22 mouse cellular contexts compared by ENCODE assay signal in genomic region chr1:144258779-144259178, GRCm38 (mm10). TPM values are rescaled to one million over a fixed set of nuclear protein-coding genes. Genes with fewer than 3 reads are reported as not detected.
"Had no signal": no experiment of that assay in that cellular context is flagged by ENCODE, and none has a peak within 500 bp of the region (broad histone marks: within the 10 kb centered on the region; RNA-seq: fewer than 3 reads in every experiment).

No protein-coding gene starts in this region.

- H3K27ac ChIP-seq: lung, embryonic 15.5 days; macrophage; midbrain, embryonic 13.5 days; midbrain, embryonic 15.5 days; neural tube, embryonic 12.5 days had no signal

- DNase-seq: lung, adult 2 months; lung, postnatal 14 days; lung, postnatal 36 days; retina, postnatal 1 day; right cerebral cortex, adult 18-20 months; right cerebral cortex, postnatal 25 days; right cerebral cortex, postnatal 4 days; spleen, adult 18-20 months; thymus, adult 18-20 months; thymus, postnatal 14 days; thymus, postnatal 36 days had no signal

- H3K9ac ChIP-seq: lung, embryonic 15.5 days; midbrain, embryonic 13.5 days; midbrain, embryonic 15.5 days; neural tube, embryonic 12.5 days had no signal

- H3K9me3 ChIP-seq: lung, embryonic 15.5 days; megakaryocyte, embryonic 14.5 days; midbrain, embryonic 13.5 days; midbrain, embryonic 15.5 days; neural tube, embryonic 12.5 days had no signal

- ATAC-seq: lung, postnatal 0 days; midbrain, embryonic 13.5 days; midbrain, embryonic 15.5 days had no signal

- H3K4me3 ChIP-seq: lung, embryonic 15.5 days; megakaryocyte, embryonic 14.5 days; midbrain, embryonic 13.5 days; midbrain, embryonic 15.5 days; neural tube, embryonic 12.5 days had no signal

- H3K36me3 ChIP-seq: lung, embryonic 15.5 days; midbrain, embryonic 13.5 days; midbrain, embryonic 15.5 days; neural tube, embryonic 12.5 days had no signal

- H3K4me2 ChIP-seq: lung, embryonic 15.5 days; midbrain, embryonic 11.5 days; midbrain, embryonic 13.5 days; midbrain, embryonic 15.5 days; neural tube, embryonic 12.5 days had no signal

- H3K27me3 ChIP-seq: lung, embryonic 15.5 days; megakaryocyte, embryonic 14.5 days; midbrain, embryonic 13.5 days; midbrain, embryonic 15.5 days; neural tube, embryonic 12.5 days had no signal

- H3K4me1 ChIP-seq: lung, embryonic 15.5 days; midbrain, embryonic 13.5 days; midbrain, embryonic 15.5 days; neural tube, embryonic 12.5 days had no signal

RNA-seq across cellular contexts. Expression of gene Rgs1, which starts 9.7 kb away (rescaled TPM):
- total RNA-seq: midbrain, postnatal 0 days had no signal
- polyA plus RNA-seq: midbrain, embryonic 11.5 days; midbrain, embryonic 13.5 days; midbrain, embryonic 15.5 days; midbrain, postnatal 0 days; neural tube, embryonic 12.5 days; neural tube, embryonic 14.5 days; stomach, embryonic 14.5 days had no signal
